Mouse (Mus musculus) megakaryocyte, adult 5-6 weeks (primary cell): ENCODE results near the gene Inpp5b. TPM values are rescaled to one million over a fixed set of nuclear protein-coding genes. Genes with fewer than 3 reads are reported as not detected.

Experiments
- total RNA-seq, 2 experiments: library from RNA; stranded (forward) in 1 of 2; stranded (reverse) in 1 of 2; fragments of 153-499, 151-499 nt in 1 of 2; fragments of 221-1000, 200-1000 nt in 1 of 2; gene quantifications; 2 replicates each; pipeline versions ENCODE4 v1.2.3 to v1.2.4; 2015 to 2017

The Inpp5b gene
- total RNA-seq, 2 experiments from 2014 or later = 32.6 to 48.4 TPM

Other genes starting within 250 kb of the Inpp5b start
- not detected in 2 replicates for gene 3100002H09Rik, start 131.0 kb upstream of the Inpp5b start, total RNA-seq (2015)
- not detected in 2 replicates for gene 3100002H09Rik, start 131.0 kb upstream of the Inpp5b start, total RNA-seq (2017)
- gene Pou3f1, start 85.0 kb upstream of the Inpp5b start, total RNA-seq (2015) = not detected in 2 replicates
- gene Pou3f1, start 85.0 kb upstream of the Inpp5b start, total RNA-seq (2017) = not detected in 2 replicates
- gene Utp11, start 48.2 kb upstream of the Inpp5b start, total RNA-seq (2015) = 39.3 and 42.0 TPM in 2 replicates
- 34.1 and 39.4 TPM in 2 replicates for gene Utp11, start 48.2 kb upstream of the Inpp5b start, total RNA-seq (2017)
- 11.5 and 11.7 TPM in 2 replicates for gene Fhl3, start 41.1 kb upstream of the Inpp5b start, total RNA-seq (2015)
- gene Fhl3, start 41.1 kb upstream of the Inpp5b start, total RNA-seq (2017) = 4.2 and 5.0 TPM in 2 replicates
- gene Sf3a3, start 27.1 kb upstream of the Inpp5b start, total RNA-seq (2015) = 58.3 and 58.6 TPM in 2 replicates
- 88.3 and 100 TPM in 2 replicates for gene Sf3a3, start 27.1 kb upstream of the Inpp5b start, total RNA-seq (2017)
- gene Mtf1, start 60.3 kb downstream of the Inpp5b start, total RNA-seq (2015) = 22.8 and 25.4 TPM in 2 replicates
- 24.5 and 24.9 TPM in 2 replicates for gene Mtf1, start 60.3 kb downstream of the Inpp5b start, total RNA-seq (2017)
- 19.7 and 21.3 TPM in 2 replicates for gene Yrdc, start 108.8 kb downstream of the Inpp5b start, total RNA-seq (2015)
- gene Yrdc, start 108.8 kb downstream of the Inpp5b start, total RNA-seq (2017) = 19.1 and 48.6 TPM in 2 replicates
- 5.8 and 6.3 TPM in 2 replicates for gene 1110065P20Rik, start 109.3 kb downstream of the Inpp5b start, total RNA-seq (2015)
- 1.6 and 1.7 TPM in 2 replicates for gene 1110065P20Rik, start 109.3 kb downstream of the Inpp5b start, total RNA-seq (2017)
- gene Maneal, start 120.3 kb downstream of the Inpp5b start, total RNA-seq (2015) = 0.93 TPM in 1 of 2 replicates, not detected in the other
- not detected in 2 replicates for gene Maneal, start 120.3 kb downstream of the Inpp5b start, total RNA-seq (2017)
- gene Epha10, start 139.0 kb downstream of the Inpp5b start, total RNA-seq (2015) = not detected in 2 replicates
- not detected in 2 replicates for gene Epha10, start 139.0 kb downstream of the Inpp5b start, total RNA-seq (2017)
- 2.4 and 4.0 TPM in 2 replicates for gene 9930104L06Rik, start 195.2 kb downstream of the Inpp5b start, total RNA-seq (2015)
- 6.7 and 7.8 TPM in 2 replicates for gene 9930104L06Rik, start 195.2 kb downstream of the Inpp5b start, total RNA-seq (2017)
- 109 and 126 TPM in 2 replicates for gene Cdca8, start 197.5 kb downstream of the Inpp5b start, total RNA-seq (2015)
- 116 and 152 TPM in 2 replicates for gene Cdca8, start 197.5 kb downstream of the Inpp5b start, total RNA-seq (2017)
- gene Rspo1, start 244.6 kb downstream of the Inpp5b start, total RNA-seq (2015) = 9.5 and 11.9 TPM in 2 replicates
- gene Rspo1, start 244.6 kb downstream of the Inpp5b start, total RNA-seq (2017) = 4.8 and 5.9 TPM in 2 replicates